Mouse (Mus musculus) myocyte (in vitro differentiated cells): ENCODE measurements around the gene Gm5565.
"Not testable (repeated sequence)": the region's sequence is repeated elsewhere in the genome, so short reads cannot be mapped to it uniquely, and the experiment has no call there.

ENCODE experiments used
- CEBPB ChIP-seq: IDR thresholded peaks from 2 replicates; pipeline ENCODE4 v1.6.1; 2011; ENCODE audit warnings: mild to moderate bottlenecking, moderate library complexity; ENCODE audit not compliant: poor library complexity, insufficient read depth, severe bottlenecking
- MAX ChIP-seq: IDR thresholded peaks from one replicate; pipeline ENCODE4 v1.6.1; 2011; ENCODE audit warnings: low read depth, mild to moderate bottlenecking, control low read depth
- POLR2A ChIP-seq: IDR thresholded peaks from one replicate; pipeline ENCODE4 v1.6.1; 2011; ENCODE audit warnings: low read depth, mild to moderate bottlenecking, control low read depth, moderate library complexity; ENCODE audit not compliant: insufficient read length
- TCF12 ChIP-seq: IDR thresholded peaks from one replicate; pipeline ENCODE4 v1.6.1; 2011; ENCODE audit warnings: mild to moderate bottlenecking, control low read depth; ENCODE audit not compliant: poor library complexity, insufficient read depth, severe bottlenecking

DNA sequence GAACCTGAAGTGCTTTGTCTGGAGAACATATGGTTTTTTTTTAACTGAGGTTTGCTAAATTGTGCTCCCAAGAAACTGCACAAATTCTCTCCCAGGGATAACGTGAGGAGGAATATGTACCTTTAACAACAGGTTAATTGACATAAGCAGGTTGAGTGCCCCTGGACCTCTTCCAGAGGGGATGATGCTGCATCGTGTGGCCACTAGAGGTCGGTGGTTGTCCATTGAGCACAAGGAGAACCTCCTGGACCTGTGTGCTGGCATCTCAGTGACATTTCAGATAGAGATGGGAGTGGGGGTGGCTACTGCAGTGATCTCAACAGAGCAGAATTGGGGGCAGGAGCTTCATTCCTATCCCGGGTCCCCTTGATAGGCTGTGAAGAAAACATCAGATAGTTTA, 12.4 kb upstream of the Gm5565 start:
- TF ChIP-seq TCF12, POLR2A, CEBPB, MAX: not testable (repeated sequence)
